Mouse (Mus musculus) mouse embryonic stem cell (cell line): ENCODE measurements around the gene Tmem256.

ENCODE experiments used
- in situ Hi-C, 2 experiments: fragments of 300-500 bp; cut with MboI; formaldehyde crosslinking; loops; 1 replicate in 1 of 2; 3 replicates in 1 of 2; pipeline ENCODE4 v1.14.3; 2019 to 2020; ENCODE audit warnings: low sequenced_read_pairs in 2 of 2, low pct_unique_long_range_greater_than_20kb in 1 of 2, mixed read lengths in 1 of 2; ENCODE audit not compliant: unreplicated experiment in 1 of 2

Tmem256 gene

GRCm38 (mm10) chr11:69837952-69838713 lies at the start of gene Tmem256:
Tmem256 (plus strand) TSS chr11:69838514.
- in situ Hi-C loops, result no loop called here

GRCm38 (mm10) chr11:69789431-69789830 lies 48.9 kb upstream of the Tmem256 start:
- in situ Hi-C loops, result no loop called here

DNA sequence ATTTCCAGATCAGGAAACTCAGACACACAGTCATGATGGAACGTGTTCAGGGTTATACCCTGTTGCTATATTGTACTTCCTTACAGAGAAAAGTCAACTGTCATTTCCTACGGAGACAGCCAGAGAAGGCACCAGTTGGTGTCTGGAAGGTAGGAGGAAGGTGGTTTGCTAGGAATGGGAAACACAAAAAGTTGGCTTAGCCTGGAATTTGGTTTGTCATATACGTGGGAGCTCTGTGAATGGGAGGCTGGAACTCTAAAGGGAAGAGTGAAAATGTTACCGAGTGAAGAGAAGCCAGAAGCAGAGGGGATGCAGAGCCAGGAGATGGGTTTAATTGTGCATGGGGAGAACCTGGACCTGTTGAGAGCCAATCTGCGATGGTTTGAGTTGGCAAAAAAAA lies 46.9 kb upstream of the Tmem256 start:
- in situ Hi-C loops, result no loop called here

- in situ Hi-C loops, result no loop called here
Measured at GRCm38 (mm10) chr11:69793429-69793828, 44.9 kb upstream of the Tmem256 start.

DNA sequence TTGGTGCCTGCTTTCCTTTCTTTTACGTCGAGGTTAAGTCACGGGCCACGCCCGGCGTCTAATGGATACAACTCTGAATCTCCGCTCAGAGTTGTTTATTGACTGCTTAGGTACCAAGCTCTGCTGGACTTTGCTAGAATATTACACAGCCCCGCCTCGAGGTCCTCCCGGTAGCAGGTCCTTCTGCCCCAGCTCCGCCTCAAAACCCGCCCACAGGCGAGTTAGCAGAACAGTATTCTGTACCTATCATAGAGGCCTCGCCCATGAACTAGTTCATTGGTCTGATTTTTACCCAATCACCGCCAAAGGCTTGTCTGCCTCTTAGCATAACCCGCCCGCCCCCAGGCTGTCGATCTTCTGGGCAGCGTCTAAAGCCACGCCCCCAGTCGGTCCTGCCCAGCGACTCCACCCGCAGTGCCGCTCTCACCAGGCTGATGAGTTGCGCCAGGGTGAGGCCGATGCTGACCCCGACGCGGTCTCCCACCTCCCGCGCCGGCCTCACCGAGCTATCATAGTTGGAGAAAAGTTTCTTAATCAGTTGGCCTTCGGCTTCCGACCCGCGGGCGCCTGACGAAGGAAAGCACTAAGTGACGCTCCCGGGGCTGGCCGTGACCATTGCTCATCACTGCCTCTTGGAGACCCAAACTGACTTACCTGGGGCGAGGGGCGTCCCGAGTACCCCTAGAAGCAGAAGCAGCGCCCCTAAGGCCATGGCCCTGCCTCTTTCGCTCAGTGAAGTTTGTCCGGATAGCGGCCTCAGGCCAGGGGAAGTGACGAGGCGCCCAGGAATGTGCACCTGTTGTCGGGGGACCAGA lies 42.9 kb upstream of the Tmem256 start, which contains the start of gene Chrnb1:
Gene Chrnb1, minus strand, starts transcription at position 776 of the 815 bp plus-strand sequence.
- in situ Hi-C loops, result no loop called here

GRCm38 (mm10) chr11:69795983-69796435 lies 42.3 kb upstream of the Tmem256 start:
- in situ Hi-C loops, result no loop called here

GRCm38 (mm10) chr11:69797924-69798323 lies 40.4 kb upstream of the Tmem256 start:
- in situ Hi-C loops, result no loop called here

DNA sequence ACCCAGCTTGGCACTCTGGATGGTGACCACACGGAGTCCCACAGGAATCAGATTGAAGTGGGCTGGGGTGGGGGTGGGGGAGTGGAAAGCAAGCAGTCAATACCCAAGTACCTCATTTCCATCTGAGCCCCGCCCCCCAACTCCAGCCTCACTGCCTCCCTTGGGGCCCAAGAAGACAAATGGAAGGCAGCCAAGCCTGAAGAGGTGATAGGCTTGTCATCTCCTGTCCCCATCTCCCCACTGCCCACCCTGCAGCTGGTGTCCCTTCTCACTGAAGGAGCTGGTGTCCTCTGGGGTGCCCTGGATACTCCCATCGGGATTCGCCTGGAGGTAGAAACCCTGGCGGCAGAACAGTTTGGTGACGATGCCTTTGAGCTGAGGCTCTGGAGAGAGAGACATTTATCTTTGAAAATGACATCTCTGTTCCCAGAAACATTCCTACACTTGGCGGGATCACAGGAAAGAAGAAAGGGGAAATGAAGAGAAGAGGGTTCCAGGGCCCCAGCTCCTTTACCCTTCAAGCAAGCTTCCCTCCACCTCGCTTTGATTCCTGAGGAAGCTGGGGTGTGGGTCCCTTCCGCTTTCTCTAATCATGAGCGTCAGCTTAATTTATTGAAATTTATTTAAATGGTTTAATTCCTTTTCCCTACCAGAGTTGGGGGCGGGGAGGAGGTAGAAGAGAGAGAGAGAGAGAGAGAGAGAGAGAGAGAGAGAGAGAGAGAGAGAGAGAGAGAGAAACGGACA lies 38.7 kb upstream of the Tmem256 start:
- in situ Hi-C loops, result no loop called here

DNA sequence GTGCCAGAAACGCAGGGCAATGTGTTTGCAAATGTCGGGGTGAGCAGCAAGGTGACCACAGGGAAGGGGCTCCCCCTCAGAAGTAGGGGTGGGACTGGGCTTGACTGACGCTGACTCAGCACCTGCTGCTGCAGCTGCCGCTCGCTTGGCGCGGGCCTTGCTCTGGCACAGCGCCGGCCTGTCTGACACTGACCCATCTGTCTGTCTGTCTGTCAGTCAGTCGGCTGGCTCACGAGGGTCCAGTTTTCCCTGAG lies 38.2 kb upstream of the Tmem256 start:
- in situ Hi-C loops, result no loop called here

DNA sequence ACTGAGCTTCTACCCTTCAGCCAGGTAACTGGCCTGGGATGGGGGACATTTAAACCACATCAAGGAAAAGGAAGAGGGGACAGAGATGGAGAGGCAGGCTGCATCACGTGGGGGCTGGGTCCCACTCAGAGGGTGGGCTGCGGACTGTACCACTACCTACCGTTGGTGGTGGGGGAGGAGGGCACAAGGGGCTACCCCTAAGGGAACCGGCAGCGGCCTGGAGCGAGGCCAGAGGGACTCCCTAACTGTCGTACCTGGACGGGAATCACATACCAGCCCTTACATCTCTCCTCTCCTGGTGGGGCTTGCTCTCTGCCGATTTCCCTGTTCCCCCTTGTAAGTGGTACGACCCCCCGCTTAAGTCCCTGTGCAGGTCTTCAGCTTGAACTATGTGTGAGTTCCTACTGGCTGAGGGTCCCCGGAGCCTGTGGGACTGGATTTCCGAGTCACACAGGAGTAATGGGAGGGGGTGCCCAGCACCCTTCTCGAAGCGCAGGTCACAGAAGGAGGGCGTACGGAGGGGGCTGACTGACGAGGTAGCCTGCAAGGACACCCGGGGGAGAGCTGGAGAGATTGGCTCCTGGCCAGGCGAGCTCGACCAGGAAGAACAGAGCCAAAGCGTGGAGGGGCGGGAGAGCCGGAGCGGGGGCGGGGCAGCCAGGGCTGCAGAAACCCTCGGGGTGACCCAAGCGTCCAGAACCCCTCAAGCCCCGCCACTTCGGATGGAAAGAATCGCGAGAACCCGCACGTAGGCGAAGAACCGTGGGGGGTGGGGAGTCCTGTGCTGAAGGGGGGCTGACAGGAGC lies 37.7 kb upstream of the Tmem256 start:
- in situ Hi-C loops, result no loop called here

- in situ Hi-C loops, result no loop called here
Measured at GRCm38 (mm10) chr11:69801379-69801977, 36.8 kb upstream of the Tmem256 start, which contains the start of gene Fgf11. Fgf11 (minus strand) TSS chr11:69801857.

DNA sequence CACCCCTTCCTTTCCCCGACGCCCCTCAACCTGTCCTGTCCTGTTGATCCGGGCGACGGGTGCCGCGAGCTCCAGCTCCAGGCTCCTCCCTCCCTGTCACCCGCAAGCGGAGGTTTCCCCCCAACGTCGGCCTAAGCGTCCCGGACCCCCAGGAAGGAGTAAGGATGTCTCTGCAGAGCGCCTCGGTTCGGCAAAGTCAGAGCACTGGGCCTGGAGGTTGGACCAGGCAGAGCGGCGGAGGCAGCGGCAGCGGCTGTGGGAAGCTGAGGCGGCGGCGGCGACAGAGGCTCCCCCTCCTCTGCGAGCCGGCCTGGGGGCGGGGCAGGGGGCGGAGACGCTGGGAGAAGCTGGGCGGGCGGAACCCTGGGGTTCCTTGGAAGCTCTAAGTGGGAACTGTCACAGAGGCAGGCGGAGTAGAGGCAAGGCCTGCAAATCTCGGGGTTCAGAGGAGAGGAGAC lies 35.6 kb upstream of the Tmem256 start:
- in situ Hi-C loops, result no loop called here

DNA sequence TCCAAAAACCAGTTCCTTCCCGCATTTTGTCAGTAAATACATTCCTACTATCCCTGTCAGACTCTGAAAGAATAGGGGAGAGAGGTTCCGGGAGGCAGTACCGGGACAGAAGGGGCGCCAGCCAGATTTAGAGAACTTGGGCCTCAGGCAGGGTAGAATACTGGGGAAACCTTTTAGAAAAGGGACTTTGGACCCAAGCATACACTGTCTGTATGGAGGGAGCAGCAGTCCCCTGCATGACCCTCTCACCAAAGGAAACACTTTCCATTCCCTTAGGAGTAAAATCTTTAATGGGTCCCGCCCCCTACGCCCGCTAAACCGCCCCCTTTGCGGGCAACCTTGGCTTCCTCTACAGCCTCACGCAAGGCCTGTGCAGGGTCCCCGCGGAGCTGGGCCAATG lies 35.0 kb upstream of the Tmem256 start:
- in situ Hi-C loops, result no loop called here

GRCm38 (mm10) chr11:69803786-69804651 lies 34.3 kb upstream of the Tmem256 start:
- in situ Hi-C loops, result no loop called here

DNA sequence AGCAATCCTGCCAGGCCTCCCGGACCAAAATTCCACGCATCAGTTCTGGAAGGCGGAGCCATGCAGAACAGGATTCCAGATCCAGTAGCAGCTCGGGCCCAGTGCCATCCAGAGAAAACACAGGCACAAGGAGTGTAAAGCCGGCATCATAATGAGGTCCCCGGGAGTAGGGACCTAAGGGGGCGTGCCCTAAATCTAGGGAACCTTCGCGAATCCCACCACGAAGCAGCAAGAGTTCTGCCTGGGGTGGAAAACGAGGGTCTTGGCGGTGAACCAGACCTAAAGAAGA lies 33.7 kb upstream of the Tmem256 start:
- in situ Hi-C loops, result no loop called here

GRCm38 (mm10) chr11:69804972-69805909 lies 33.1 kb upstream of the Tmem256 start, which contains the start of gene Tmem102:
Tmem102 (minus strand) TSS chr11:69805624.
- in situ Hi-C loops, result loop anchor here in 1 of 2 experiments (5.0 kb wide), 1 partner anchor 72 kb away; the partner anchor contains the start of gene Tmem95
